Mouse (Mus musculus): ENCODE data around the gene Icam1. TPM values are rescaled to one million over a fixed set of nuclear protein-coding genes. Genes with fewer than 3 reads are reported as not detected.
"Not testable (repeated sequence)": the region's sequence is repeated elsewhere in the genome, so short reads cannot be mapped to it uniquely, and the experiment has no call there.

The Icam1 gene
- total and polyA plus RNA-seq, 3 experiments: 5.8 to 17.1 (median 9.6) TPM

DNA sequence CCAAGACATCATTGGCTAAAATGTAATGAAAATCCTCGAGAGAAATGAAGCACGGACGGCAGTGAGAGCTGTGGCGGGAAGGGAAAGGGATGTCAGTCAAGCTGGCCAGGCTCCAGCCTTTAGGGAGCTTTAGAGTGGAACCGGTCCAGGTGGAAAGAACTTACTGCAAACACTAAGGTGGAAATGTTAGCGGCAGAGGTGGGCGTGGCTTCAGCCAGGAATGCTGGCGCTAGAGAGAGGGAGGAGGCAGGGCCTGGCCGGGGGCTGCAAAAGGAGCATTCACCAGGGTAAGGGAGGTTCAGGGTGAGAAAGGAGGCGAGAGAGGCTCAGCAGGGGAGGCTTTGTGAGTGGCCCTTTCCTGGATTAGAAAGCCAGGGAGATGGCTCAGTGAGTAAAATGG is 24.9 kb upstream of the Icam1 start:
- H3K27me3 ChIP-seq (ENCODE audit: insufficient read depth, low read length): peaks cover 25% of the 10 kb centered on the region
- no peak for ATAC-seq (ENCODE audit: extremely low read depth, insufficient number of reproducible peaks, low FRiP score, poor library complexity, severe bottlenecking)
- no peak for TF ChIP-seq TAL1 (conservative IDR thresholded peaks at IDR 0.05; ENCODE audit: low read depth, low read length)
- TF ChIP-seq GATA1 (IDR thresholded peaks at IDR 0.05; ENCODE audit: borderline replicate concordance, low read length): no peak
- no peak for TF ChIP-seq POLR2AphosphoS5 (IDR thresholded peaks at IDR 0.05; ENCODE audit: insufficient replicate concordance, low read depth, low read length)
- TF ChIP-seq GATA2 (IDR thresholded peaks at IDR 0.05; ENCODE audit: borderline replicate concordance, low read depth, low read length): no peak
- TF ChIP-seq CTCF (IDR thresholded peaks at IDR 0.05; ENCODE audit: low read depth, low read length): no peak
- H3K9me3 ChIP-seq (replicated peaks): no peaks in the 10 kb centered on the region
- H3K36me3 ChIP-seq (replicated peaks): peaks cover 2% of the 10 kb centered on the region
- DNase-seq (ENCODE audit: low spot score): no peak
- no peak overlapping the region for H3K4me3 ChIP-seq (ENCODE audit: low read depth, low read length)
- peaks cover 16% of the 10 kb centered on the region for H3K4me1 ChIP-seq (ENCODE audit: insufficient read depth, low read depth, low read length)

DNA sequence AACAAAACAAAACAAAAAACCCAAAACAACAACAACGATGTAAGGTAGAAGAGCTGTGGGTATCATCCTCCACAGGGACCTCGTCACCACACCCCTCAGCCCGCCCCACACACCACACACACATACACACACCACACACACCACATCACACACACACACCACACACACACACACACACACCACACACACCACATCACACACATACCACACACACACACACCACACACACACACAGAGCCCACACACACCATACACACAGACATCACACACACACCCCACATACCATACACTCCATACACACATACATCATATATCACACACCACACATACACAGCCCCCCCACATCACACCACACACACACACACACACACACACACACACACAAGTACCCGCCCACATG is 24.2 kb upstream of the Icam1 start:
- ATAC-seq (ENCODE audit: extremely low read depth, insufficient number of reproducible peaks, low FRiP score, poor library complexity, severe bottlenecking): no peak
- peaks cover 16% of the 10 kb centered on the region for H3K4me1 ChIP-seq (ENCODE audit: insufficient read depth, low read depth, low read length)
- peaks cover 21% of the 10 kb centered on the region for H3K27me3 ChIP-seq (ENCODE audit: insufficient read depth, low read length)
- H3K36me3 ChIP-seq (replicated peaks): peaks cover 2% of the 10 kb centered on the region
- TF ChIP-seq GATA1 (IDR thresholded peaks at IDR 0.05; ENCODE audit: borderline replicate concordance, low read length): no peak
- TF ChIP-seq TAL1 (conservative IDR thresholded peaks at IDR 0.05; ENCODE audit: low read depth, low read length): no peak
- TF ChIP-seq CTCF (IDR thresholded peaks at IDR 0.05; ENCODE audit: low read depth, low read length): no peak
- no peak for TF ChIP-seq GATA2 (IDR thresholded peaks at IDR 0.05; ENCODE audit: borderline replicate concordance, low read depth, low read length)
- TF ChIP-seq POLR2AphosphoS5 (IDR thresholded peaks at IDR 0.05; ENCODE audit: insufficient replicate concordance, low read depth, low read length): no peak
- no peaks in the 10 kb centered on the region for H3K9me3 ChIP-seq (replicated peaks)
- no peak overlapping the region for H3K4me3 ChIP-seq (ENCODE audit: low read depth, low read length)
- DNase-seq (ENCODE audit: low spot score): no peak

DNA sequence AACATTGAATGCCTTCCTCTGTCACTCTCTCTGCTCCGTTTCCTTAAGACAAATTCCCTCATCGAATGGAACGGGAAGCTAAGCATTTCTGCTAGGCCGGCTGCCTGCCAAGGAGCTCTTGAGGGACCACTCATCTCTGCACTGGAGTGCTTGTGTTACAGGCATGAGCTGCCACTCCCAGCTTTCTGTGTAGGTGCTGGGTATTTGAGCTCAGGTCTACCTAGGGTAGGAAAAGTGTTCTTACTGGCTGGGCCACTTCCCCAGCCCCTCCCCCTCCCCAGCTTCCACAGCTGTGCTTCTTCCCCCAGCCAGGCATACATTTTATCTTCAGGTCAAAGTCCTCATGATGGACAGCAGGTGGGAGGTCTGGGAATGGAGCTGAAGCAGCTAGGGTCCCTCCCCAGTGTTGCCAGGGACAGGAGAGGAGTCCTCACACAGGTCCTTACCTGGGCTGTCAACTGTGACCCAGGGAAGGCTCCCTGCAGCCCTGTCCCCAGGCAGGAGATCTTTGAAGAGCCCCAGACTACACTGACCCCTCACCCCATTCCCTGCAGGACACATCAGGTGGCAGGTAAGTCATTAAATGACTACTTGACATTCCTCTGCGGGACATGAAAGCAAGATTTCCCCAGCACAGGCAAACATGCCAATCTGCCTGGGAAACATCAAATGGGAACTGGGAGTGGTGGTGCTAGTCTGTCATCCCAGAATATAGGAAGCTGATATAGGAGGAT is 22.5 kb upstream of the Icam1 start:
- Histone ChIP-seq H3K36me3 (replicated peaks) (peaks cover 2% of the 10 kb centered on the region), H3K9me3 (replicated peaks) (no peaks in the 10 kb centered on the region), H3K27me3 (ENCODE audit: insufficient read depth, low read length) (peaks cover 8% of the 10 kb centered on the region), H3K4me1 (ENCODE audit: insufficient read depth, low read depth, low read length) (peaks cover 20% of the 10 kb centered on the region), H3K4me3 (ENCODE audit: low read depth, low read length) (no peak overlapping the region)
- no peak for TF ChIP-seq TAL1 (conservative IDR thresholded peaks at IDR 0.05; ENCODE audit: low read depth, low read length)
- TF ChIP-seq GATA2 (IDR thresholded peaks at IDR 0.05; ENCODE audit: borderline replicate concordance, low read depth, low read length): no peak
- no peak for TF ChIP-seq POLR2AphosphoS5 (IDR thresholded peaks at IDR 0.05; ENCODE audit: insufficient replicate concordance, low read depth, low read length)
- TF ChIP-seq CTCF (IDR thresholded peaks at IDR 0.05; ENCODE audit: low read depth, low read length): no peak
- TF ChIP-seq GATA1 (IDR thresholded peaks at IDR 0.05; ENCODE audit: borderline replicate concordance, low read length): no peak
- DNase-seq (ENCODE audit: low spot score): no peak
- no peak for ATAC-seq (ENCODE audit: extremely low read depth, insufficient number of reproducible peaks, low FRiP score, poor library complexity, severe bottlenecking)

DNA sequence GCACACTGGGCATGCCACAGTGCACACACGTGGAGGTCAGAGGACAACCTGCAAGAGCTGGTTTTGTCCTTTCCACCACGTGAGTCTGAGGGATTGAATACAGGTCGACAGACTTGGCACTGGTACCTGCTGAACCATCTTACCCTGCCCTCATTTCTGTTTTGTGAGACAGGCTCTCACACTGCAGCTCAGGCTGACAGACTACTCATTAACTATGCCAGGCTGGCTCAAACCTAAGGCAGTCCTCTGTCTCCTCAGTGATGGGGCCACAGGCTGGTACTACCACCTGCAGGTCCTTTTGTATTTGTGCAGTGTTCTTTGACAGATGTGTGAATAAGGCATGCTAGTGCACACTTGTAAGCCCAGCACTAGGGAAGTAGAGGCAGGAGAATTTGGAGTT is 20.7 kb upstream of the Icam1 start:
- Histone ChIP-seq H3K27me3 (ENCODE audit: insufficient read depth, low read length) (no peaks in the 10 kb centered on the region), H3K4me3 (ENCODE audit: low read depth, low read length) (no peak overlapping the region), H3K36me3 (replicated peaks) (peaks cover 7% of the 10 kb centered on the region), H3K4me1 (ENCODE audit: insufficient read depth, low read depth, low read length) (peaks cover 18% of the 10 kb centered on the region), H3K9me3 (replicated peaks) (no peaks in the 10 kb centered on the region)
- ATAC-seq (ENCODE audit: extremely low read depth, insufficient number of reproducible peaks, low FRiP score, poor library complexity, severe bottlenecking) (no peak), DNase-seq (ENCODE audit: low spot score) (no peak)
- no peak for TF ChIP-seq GATA1 (IDR thresholded peaks at IDR 0.05; ENCODE audit: borderline replicate concordance, low read length)
- no peak for TF ChIP-seq POLR2AphosphoS5 (IDR thresholded peaks at IDR 0.05; ENCODE audit: insufficient replicate concordance, low read depth, low read length)
- TF ChIP-seq GATA2 (IDR thresholded peaks at IDR 0.05; ENCODE audit: borderline replicate concordance, low read depth, low read length): no peak
- TF ChIP-seq CTCF (IDR thresholded peaks at IDR 0.05; ENCODE audit: low read depth, low read length): no peak
- TF ChIP-seq TAL1 (conservative IDR thresholded peaks at IDR 0.05; ENCODE audit: low read depth, low read length): no peak

DNA sequence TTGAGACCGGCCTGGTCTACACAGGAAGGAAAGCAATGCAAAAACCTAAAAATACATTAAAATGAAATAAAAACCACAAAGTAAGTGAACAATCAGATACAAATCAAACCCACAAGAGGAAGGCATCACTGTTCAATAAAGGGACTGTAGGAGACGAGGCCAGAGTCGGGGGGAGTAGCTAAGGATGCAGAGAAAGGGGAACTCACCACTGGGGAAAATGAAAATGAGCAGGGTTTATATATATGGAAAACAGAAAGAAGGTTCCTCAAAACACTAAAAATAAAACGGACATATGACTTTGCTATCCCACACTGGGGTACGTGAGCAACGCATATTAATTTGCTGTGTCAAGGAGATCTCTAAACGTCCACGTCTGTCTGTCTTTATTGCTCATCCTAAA is 18.7 kb upstream of the Icam1 start:
- ATAC-seq (ENCODE audit: extremely low read depth, insufficient number of reproducible peaks, low FRiP score, poor library complexity, severe bottlenecking): peak; percentile 37
- peaks cover 7% of the 10 kb centered on the region for H3K36me3 ChIP-seq (replicated peaks)
- no peak overlapping the region for H3K4me3 ChIP-seq (ENCODE audit: low read depth, low read length)

DNA sequence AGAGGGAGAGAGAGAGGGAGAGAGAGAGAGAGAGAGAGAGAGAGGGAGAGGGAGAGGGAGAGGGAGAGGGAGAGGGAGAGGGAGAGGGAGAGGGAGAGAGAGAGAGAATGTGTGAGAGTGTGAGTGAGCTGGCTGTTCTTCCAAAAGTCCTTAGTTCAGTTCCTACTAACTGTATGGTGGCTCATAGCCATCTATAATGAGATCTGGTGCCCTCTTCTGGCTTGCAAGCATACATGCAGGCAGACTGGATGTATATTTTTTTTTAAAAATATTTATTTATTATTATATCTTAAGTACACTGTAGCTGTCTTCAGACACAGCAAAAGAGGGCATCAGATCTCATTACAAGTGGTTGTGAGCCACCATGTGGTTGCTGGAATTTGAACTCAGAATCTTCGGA is 17.4 kb upstream of the Icam1 start:
- not testable (repeated sequence) for DNase-seq (ENCODE audit: low spot score); H3K4me3 ChIP-seq (ENCODE audit: low read depth, low read length); H3K9me3 ChIP-seq (replicated peaks); H3K36me3 ChIP-seq (replicated peaks); H3K27me3 ChIP-seq (ENCODE audit: insufficient read depth, low read length); ATAC-seq (ENCODE audit: extremely low read depth, insufficient number of reproducible peaks, low FRiP score, poor library complexity, severe bottlenecking)
- 0 out of 2 replicates have a peak, but pooled peaks have one; percentile 10 for TF ChIP-seq CTCF (IDR thresholded peaks at IDR 0.05; ENCODE audit: low read depth, low read length)
- H3K4me1 ChIP-seq (ENCODE audit: insufficient read depth, low read depth, low read length): peaks cover 23% of the 10 kb centered on the region

More for the DNA sequence above, 18.7 kb upstream of the Icam1 start:
- Histone ChIP-seq H3K4me1 (ENCODE audit: insufficient read depth, low read depth, low read length) (peaks cover 17% of the 10 kb centered on the region), H3K9me3 (replicated peaks) (no peaks in the 10 kb centered on the region), H3K27me3 (ENCODE audit: insufficient read depth, low read length) (no peaks in the 10 kb centered on the region)
- TF ChIP-seq POLR2AphosphoS5 (IDR thresholded peaks at IDR 0.05; ENCODE audit: insufficient replicate concordance, low read depth, low read length) (no peak), CTCF (IDR thresholded peaks at IDR 0.05; ENCODE audit: low read depth, low read length) (no peak), TAL1 (conservative IDR thresholded peaks at IDR 0.05; ENCODE audit: low read depth, low read length) (no peak), GATA2 (IDR thresholded peaks at IDR 0.05; ENCODE audit: borderline replicate concordance, low read depth, low read length) (no peak), GATA1 (IDR thresholded peaks at IDR 0.05; ENCODE audit: borderline replicate concordance, low read length) (no peak)
- DNase-seq (ENCODE audit: low spot score): no peak

Measured in G1E (cell line).